Mouse (Mus musculus): ENCODE measurements around the gene Nlrp6. TPM values are rescaled to one million over a fixed set of nuclear protein-coding genes. Genes with fewer than 3 reads are reported as not detected.
"Not testable (repeated sequence)": the region's sequence is repeated elsewhere in the genome, so short reads cannot be mapped to it uniquely, and the experiment has no call there.

Gene Nlrp6
- polyA plus RNA-seq (2015; fragmentation: Nextera tagmentation; extraction: Ambion mirVana), result 0.56 and 0.63 TPM in 2 replicates

DNA sequence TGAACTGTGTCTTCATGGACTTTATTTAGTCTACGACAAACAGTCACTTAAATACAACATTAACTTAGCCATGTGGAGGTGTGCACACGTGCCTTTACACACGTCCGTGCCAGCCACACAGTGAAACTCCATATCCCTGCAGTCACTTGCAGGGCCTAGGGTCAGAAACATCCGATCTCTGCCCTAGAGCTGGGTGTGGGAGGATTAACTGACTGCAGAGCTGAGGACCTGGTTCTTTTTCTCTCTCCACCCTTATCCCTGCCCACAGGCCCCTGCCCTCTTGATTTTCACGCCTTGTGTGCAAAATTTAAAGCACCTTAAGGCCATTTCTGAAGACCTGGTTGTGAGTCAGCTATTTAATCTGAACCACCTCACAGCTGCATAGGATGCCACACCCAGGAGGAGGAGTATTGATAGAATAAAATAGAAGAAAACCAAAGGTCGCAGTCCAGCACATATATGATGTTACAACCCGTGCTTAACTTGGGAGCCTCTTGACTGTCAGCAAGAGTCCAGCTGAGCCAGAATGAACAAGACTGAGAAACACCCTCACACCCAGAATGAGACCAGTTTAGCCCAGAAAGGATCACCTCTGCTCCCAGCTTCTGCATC, at the start of gene Nlrp6:
Gene Nlrp6 (plus strand): TSS at position 485 of the 612 bp plus-strand sequence.
- Histone ChIP-seq H3K27me3 (replicated peaks) (peaks cover 63% of the 10 kb centered on the region), H3K27ac (no peak within 1 kb of the TSS), H3K9ac (no peak within 1 kb of the TSS), H3K36me3 (replicated peaks) (no peaks in the 10 kb centered on the region), H3K4me1 (peaks cover 19% of the 10 kb centered on the region), H3K4me3 (no peak within 1 kb of the TSS), H3K4me2 (peak within 1 kb of the TSS; percentile 97; the same call in 1 of the 2 replicates), H3K9me3 (no peaks in the 10 kb centered on the region)
- ATAC-seq (replicated peaks), result no peak
- 76% methylated on average over 8 of the region's 8 CpGs for WGBS

DNA sequence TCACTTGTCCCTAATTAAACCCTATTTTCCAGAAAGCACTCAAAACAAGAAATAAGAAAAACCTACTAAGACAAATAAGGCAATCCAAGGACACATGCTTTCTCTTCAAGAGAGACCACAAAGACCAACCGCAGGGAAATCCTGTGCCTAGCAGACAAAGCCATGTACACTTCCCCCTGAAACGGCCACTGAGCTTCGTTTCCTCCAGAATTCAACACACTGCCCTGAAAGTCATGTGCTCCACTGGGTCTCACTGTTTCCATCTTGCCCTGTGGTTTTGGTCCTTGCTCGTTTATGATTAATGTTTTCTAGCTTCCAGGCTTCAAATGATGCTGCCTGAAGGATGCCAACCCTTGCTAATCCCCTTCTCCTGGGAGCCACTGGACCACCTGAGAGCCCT, 46.5 kb upstream of the Nlrp6 start:
- H3K9me3 ChIP-seq, result no peaks in the 10 kb centered on the region
- H3K4me2 ChIP-seq, result no peak overlapping the region
- H3K4me1 ChIP-seq, result no peaks in the 10 kb centered on the region
- ATAC-seq (replicated peaks), result no peak
- 95% methylated on average over 4 of the region's 4 CpGs for WGBS
- no peak overlapping the region for H3K27ac ChIP-seq
- H3K27me3 ChIP-seq (replicated peaks), result no peaks in the 10 kb centered on the region
- H3K9ac ChIP-seq, result no peak overlapping the region
- H3K4me3 ChIP-seq, result no peak overlapping the region
- 0 out of 2 replicates have a peak, but pooled peaks cover 4% of the 10 kb centered on the region for H3K36me3 ChIP-seq (replicated peaks)

DNA sequence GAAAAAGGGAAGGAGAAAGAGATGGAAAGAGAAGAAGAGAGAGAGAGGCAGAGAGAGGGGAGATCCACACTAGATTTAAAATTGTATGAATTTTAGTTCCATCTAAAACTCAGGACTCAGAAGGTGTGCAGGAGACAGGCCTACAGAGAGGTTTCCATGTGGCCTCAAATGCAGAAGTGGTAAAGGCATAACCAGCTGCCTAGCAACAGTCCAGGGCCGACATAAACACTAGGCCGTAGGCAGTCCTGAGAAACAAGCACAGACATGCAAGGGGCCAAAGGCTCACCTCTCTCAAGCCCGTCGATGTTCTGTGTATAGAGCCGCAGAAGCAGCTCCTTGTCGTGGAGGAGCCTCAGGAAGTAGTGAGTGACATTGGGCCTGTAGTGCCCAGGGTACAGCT, 43.3 kb upstream of the Nlrp6 start:
- Histone ChIP-seq H3K4me2 (no peak overlapping the region), H3K36me3 (replicated peaks) (0 out of 2 replicates have a peak, but pooled peaks cover 4% of the 10 kb centered on the region), H3K4me3 (no peak overlapping the region), H3K27me3 (replicated peaks) (no peaks in the 10 kb centered on the region), H3K4me1 (peaks cover 8% of the 10 kb centered on the region), H3K9me3 (no peaks in the 10 kb centered on the region), H3K9ac (no peak overlapping the region), H3K27ac (no peak overlapping the region)
- 93% methylated on average over 6 of the region's 6 CpGs for WGBS
- ATAC-seq (replicated peaks), result no peak

DNA sequence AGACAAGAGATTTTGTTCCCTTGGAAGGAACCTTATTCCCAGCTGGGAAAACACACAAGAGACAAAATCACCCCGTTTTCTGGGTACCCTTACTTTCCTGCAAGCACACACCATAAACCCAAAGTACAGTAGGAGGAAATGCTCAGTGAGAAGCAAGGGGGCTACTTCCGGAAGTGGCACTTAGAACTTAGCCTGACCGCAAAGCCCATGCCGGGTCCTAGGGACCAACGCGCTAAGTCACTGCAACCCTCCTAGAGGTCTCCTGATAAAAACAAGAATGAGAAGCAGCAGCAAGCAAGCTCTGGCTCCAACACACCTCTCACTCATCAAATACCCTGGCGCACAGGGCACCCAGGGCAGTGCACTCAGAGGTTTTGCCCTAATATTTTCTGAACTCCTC, 41.3 kb upstream of the Nlrp6 start:
- 91% methylated on average over 7 of the region's 7 CpGs for WGBS
- Histone ChIP-seq H3K4me2 (no peak overlapping the region), H3K27me3 (replicated peaks) (no peaks in the 10 kb centered on the region), H3K9me3 (no peaks in the 10 kb centered on the region), H3K9ac (no peak overlapping the region), H3K4me3 (no peak overlapping the region), H3K27ac (no peak overlapping the region), H3K4me1 (peaks cover 21% of the 10 kb centered on the region), H3K36me3 (replicated peaks) (0 out of 2 replicates have a peak, but pooled peaks cover 4% of the 10 kb centered on the region)
- ATAC-seq (replicated peaks), result no peak

DNA sequence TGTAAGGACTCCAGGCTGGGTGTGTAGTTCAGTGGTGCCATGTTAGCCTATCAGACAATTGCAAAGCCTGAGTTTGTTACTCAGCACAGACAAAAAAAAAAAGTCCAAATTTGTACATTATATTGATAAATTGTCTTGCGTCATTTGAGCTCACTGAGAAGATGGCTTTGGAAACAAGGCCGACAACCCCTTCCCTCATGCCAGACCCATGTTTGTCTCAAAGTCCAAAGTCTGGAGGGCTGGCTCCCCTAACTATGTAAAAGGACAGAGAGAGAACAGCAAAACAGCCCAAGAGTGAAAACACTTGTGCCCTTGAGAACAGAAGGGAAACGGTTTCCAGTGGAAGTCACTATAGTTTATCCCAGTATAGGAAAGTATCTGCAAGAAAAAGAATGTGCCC, 40.3 kb upstream of the Nlrp6 start:
- H3K4me2 ChIP-seq, result 0 out of 2 replicates have a peak overlapping the region, but pooled peaks have one; percentile 79
- H3K9ac ChIP-seq, result no peak overlapping the region

DNA sequence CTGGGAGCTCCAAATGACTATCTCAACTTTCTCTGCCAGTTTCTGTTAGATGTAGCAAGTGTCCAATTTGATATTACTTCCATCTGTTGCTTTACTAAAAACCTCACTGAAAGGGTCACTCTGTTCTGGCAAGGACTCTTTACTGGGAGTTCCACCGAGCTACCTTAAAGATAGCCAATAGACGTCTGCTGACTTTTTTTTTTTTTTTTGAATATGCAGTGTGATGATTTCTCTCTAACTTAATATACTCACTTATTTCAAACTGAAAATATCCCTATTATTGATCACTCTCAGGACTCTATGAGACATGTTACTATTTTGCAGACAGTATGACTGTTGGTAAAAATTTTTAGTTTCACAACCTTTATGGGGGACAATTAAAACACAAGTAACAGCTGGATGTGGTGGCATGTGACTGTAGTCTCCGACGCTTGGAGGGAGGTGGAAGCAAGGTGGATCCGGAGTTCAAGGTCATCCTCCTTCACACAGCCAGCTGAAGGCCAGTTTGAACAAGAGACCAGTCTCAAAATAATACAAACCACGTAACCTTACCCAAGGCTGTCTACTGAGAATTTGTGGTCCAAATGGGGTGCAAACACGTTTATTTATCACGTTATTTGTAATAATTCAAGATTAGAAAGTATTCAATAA, 39.7 kb upstream of the Nlrp6 start:
- Histone ChIP-seq H3K27ac (peak overlapping the region; percentile 94; the same call in 1 of the 2 replicates), H3K27me3 (replicated peaks) (no peaks in the 10 kb centered on the region), H3K9ac (peak overlapping the region; percentile 75), H3K4me3 (peak overlapping the region; percentile 80), H3K36me3 (replicated peaks) (0 out of 2 replicates have a peak, but pooled peaks cover 6% of the 10 kb centered on the region), H3K4me1 (peaks cover 22% of the 10 kb centered on the region), H3K9me3 (no peaks in the 10 kb centered on the region), H3K4me2 (peak overlapping the region; percentile 79)
- 21% methylated on average over 8 of the region's 8 CpGs for WGBS
- no peak for ATAC-seq (replicated peaks)

More for the DNA sequence above, 40.3 kb upstream of the Nlrp6 start:
- Histone ChIP-seq H3K4me1 (peaks cover 22% of the 10 kb centered on the region), H3K9me3 (no peaks in the 10 kb centered on the region), H3K27ac (no peak overlapping the region), H3K36me3 (replicated peaks) (0 out of 2 replicates have a peak, but pooled peaks cover 4% of the 10 kb centered on the region), H3K27me3 (replicated peaks) (no peaks in the 10 kb centered on the region), H3K4me3 (no peak overlapping the region)
- WGBS, result 87% methylated on average over 3 of the region's 3 CpGs
- no peak for ATAC-seq (replicated peaks)

DNA sequence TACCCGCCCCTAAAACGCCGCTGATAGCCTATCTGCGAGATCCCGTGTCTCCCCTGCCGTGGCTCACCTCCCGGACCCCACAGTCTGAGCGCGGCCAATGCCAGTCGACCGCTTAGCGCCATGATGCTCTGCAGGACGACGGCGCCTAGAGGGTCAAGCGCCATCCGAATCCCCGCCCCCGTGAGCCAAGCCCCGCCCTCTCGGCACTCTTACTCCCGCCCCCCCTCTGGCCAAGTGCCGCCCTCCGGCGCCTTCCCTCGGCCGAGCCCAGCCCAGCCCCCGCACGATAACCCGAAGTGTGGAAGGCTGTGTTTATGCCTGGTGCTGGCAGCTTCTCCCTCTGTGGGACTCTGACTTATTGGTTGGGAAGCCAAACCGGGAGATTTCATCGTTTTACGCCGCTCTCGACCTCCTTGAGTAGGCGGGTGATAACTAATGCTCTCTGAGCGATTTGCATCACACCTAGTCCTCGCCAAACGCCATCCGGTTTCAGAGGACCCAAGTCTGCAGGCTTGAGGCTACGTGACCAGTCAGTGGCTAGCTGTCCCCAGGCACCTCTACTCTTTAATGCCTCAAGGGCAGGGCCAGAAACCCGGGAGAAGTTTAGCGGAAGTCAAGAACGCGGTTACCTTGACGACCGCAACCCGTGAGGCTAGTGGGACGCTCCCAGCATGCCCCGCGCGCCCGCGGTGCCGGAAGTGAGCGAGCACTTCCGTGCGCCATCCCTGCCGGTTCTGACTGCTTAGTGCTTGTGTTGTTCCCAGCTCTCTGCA, 38.8 kb upstream of the Nlrp6 start, which contains the start of the genes Psmd13 and Sirt3:
Gene Psmd13 (plus strand): TSS at position 273 of the 773 bp plus-strand sequence.
Gene Sirt3 (minus strand): TSS at position 614 of the 773 bp plus-strand sequence.
- ATAC-seq (replicated peaks), result peak; percentile 97
- Histone ChIP-seq H3K4me2 (peak within 1 kb of the TSS; percentile 79), H3K27ac (peak within 1 kb of the TSS; percentile 94), H3K4me3 (peak within 1 kb of the TSS; percentile 80), H3K27me3 (replicated peaks) (no peaks in the 10 kb centered on the region), H3K4me1 (peaks cover 22% of the 10 kb centered on the region), H3K9me3 (no peaks in the 10 kb centered on the region), H3K36me3 (replicated peaks) (peaks cover 13% of the 10 kb centered on the region; the same call in 1 of the 2 replicates), H3K9ac (peak within 1 kb of the TSS; percentile 86)
- under 1% methylated on average over 59 of the region's 59 CpGs for WGBS

DNA sequence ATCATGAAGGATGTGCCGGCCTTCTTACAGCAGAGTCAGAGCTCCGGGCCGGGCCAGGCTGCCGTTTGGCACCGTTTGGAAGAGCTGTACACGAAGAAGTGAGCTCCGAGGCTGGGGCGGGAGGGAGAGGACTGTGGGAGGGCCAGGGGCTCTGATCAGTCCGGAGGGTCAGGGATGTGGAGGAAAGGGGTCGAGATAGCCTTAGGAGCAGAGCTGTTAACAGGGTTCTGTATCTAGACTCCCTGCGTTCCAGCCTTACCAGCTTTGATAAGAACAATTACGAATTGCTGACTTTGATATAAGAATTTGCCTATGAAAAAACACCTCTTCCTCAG, 38.3 kb upstream of the Nlrp6 start:
- H3K27ac ChIP-seq, result peak overlapping the region; percentile 94

DNA sequence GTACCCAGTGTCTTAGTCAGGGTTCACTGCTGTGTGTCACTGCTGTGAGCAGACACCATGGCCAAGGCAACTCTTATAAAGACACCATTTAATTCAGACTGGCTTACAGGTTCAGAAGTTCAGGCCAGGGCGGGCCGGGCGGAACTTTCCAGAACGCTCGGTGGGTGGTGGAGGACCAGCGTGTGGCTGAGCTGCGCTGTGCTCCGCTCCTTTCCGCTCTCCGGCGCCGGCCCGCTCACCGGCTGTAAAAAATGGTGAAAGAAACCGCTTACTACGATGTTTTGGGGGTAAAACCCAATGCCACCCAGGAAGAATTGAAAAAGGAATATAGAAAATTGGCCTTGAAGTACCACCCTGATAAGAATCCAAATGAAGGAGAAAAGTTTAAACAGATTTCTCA, 30.1 kb upstream of the Nlrp6 start:
- not testable (repeated sequence) for ATAC-seq (replicated peaks); H3K4me2 ChIP-seq; H3K27me3 ChIP-seq (replicated peaks); H3K9me3 ChIP-seq; H3K4me1 ChIP-seq; H3K4me3 ChIP-seq; H3K27ac ChIP-seq; H3K9ac ChIP-seq
- 98% methylated on average over 16 of the region's 16 CpGs for WGBS
- H3K36me3 ChIP-seq (replicated peaks), result peaks cover 67% of the 10 kb centered on the region

More for the DNA sequence above, 38.3 kb upstream of the Nlrp6 start:
- Histone ChIP-seq H3K9me3 (no peaks in the 10 kb centered on the region), H3K9ac (peak overlapping the region; percentile 86), H3K4me1 (peaks cover 22% of the 10 kb centered on the region), H3K27me3 (replicated peaks) (no peaks in the 10 kb centered on the region), H3K36me3 (replicated peaks) (peaks cover 19% of the 10 kb centered on the region; the same call in 1 of the 2 replicates), H3K4me3 (peak overlapping the region; percentile 80), H3K4me2 (peak overlapping the region; percentile 79)
- WGBS, result 0% methylated on average over 12 of the region's 12 CpGs
- no peak for ATAC-seq (replicated peaks)

DNA sequence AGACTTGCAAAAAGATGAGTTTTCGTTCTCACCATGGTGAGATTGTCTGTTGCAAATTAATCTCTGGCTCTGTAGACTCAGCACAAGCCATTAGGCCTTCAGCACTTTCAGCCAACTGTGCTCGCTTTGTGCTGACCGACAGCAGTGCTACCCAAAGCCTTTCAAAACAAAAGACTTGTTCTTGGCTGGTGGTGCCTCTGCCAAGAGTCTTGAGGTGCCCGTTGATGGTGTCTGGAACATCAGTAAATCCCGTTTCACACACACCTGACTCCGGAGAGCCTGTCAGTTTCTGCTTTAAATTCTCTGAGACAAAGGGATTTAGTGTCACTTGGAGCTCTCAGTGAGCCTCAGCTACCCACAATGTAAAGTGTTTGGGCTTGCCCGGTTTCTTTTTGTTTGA, 26.7 kb upstream of the Nlrp6 start:
- 88% methylated on average over 7 of the region's 7 CpGs for WGBS
- no peak overlapping the region for H3K4me2 ChIP-seq
- H3K9me3 ChIP-seq, result no peaks in the 10 kb centered on the region
- no peaks in the 10 kb centered on the region for H3K4me1 ChIP-seq
- H3K9ac ChIP-seq, result no peak overlapping the region
- H3K27me3 ChIP-seq (replicated peaks), result no peaks in the 10 kb centered on the region
- H3K36me3 ChIP-seq (replicated peaks), result peaks cover 61% of the 10 kb centered on the region
- ATAC-seq (replicated peaks), result no peak
- no peak overlapping the region for H3K4me3 ChIP-seq
- H3K27ac ChIP-seq, result no peak overlapping the region

DNA sequence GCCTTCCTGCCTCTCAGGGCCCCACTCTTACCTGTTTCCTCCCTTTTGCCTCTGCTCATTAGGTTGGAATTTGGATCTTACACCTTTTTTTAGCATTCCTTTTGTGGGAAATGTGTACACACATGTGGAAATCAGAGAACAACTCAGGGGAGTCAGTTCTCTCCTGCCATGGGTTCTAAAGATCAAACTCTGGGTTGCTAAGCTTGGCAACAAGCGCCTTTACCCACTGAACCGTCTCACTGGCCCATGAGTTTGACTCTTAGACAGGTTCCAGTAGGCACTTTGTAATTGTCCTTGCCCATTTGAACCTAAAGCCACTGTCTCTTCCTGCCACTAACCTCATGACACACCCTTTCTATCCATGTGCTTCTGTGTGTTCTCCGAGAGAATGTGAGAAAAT, 26.1 kb upstream of the Nlrp6 start:
- no peak for ATAC-seq (replicated peaks)
- WGBS, result 93% methylated on average over 3 of the region's 3 CpGs
- Histone ChIP-seq H3K9me3 (no peaks in the 10 kb centered on the region), H3K9ac (no peak overlapping the region), H3K4me3 (no peak overlapping the region), H3K4me2 (no peak overlapping the region), H3K4me1 (no peaks in the 10 kb centered on the region), H3K36me3 (replicated peaks) (peaks cover 57% of the 10 kb centered on the region), H3K27me3 (replicated peaks) (no peaks in the 10 kb centered on the region), H3K27ac (no peak overlapping the region)

DNA sequence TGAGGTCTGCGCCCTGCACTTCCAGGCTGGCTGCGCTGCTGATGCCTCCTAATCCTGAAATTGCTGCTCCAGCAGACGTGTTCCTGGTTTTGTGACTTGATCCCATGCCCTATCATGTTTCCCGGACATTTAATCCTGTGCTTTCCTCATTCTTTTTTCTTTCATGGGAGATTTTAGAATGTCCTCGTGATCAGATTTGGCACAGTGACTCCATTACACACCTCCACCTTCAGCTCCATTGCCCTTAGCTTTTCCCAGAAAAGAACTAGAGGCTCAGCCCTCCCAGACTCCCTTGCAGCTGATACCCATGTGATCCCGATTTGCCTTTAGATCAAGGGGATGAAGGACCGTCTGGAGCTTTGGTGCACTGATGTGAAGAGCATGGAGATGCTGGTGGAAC, 22.8 kb upstream of the Nlrp6 start:
- no peaks in the 10 kb centered on the region for H3K9me3 ChIP-seq
- H3K4me1 ChIP-seq, result no peaks in the 10 kb centered on the region
- H3K27ac ChIP-seq, result no peak overlapping the region
- ATAC-seq (replicated peaks), result no peak
- no peaks in the 10 kb centered on the region for H3K27me3 ChIP-seq (replicated peaks)
- H3K4me2 ChIP-seq, result no peak overlapping the region
- H3K9ac ChIP-seq, result no peak overlapping the region
- H3K4me3 ChIP-seq, result no peak overlapping the region
- H3K36me3 ChIP-seq (replicated peaks), result peaks cover 38% of the 10 kb centered on the region
- 94% methylated on average over 7 of the region's 7 CpGs for WGBS

All from midbrain, embryonic 15.5 days (tissue).